Mouse (Mus musculus) forebrain, embryonic 15.5 days (tissue): Measurements from ENCODE around the gene Slc22a3. TPM values are rescaled to one million over a fixed set of nuclear protein-coding genes. Genes with fewer than 3 reads are reported as not detected.
A peak's percentile ranks its signal among the peaks of the same experiment; 100 is the strongest.

Source experiments
- ATAC-seq: fragments of 200-750 bp; cut with Nextera tagmentation; replicated peaks from 2 replicates; pipeline ENCODE4 v1.8.0; 2017; ENCODE audit warnings: mild to moderate bottlenecking, moderate TSS enrichment, moderate library complexity
- H3K27ac ChIP-seq: fragments of 300-500 bp; sonication (generic); replicated peaks from 2 replicates; pipeline ENCODE4 v1.5.1; 2015; ENCODE audit warnings: mild to moderate bottlenecking, inconsistent platforms
- H3K27me3 ChIP-seq: fragments of 300-500 bp; sonication (generic); 2 replicates; pipeline ENCODE4 v1.6.1; 2015; ENCODE audit warnings: inconsistent platforms
- H3K36me3 ChIP-seq: fragments of 300-500 bp; sonication (generic); 2 replicates; pipeline ENCODE4 v1.6.1; 2015; ENCODE audit warnings: mild to moderate bottlenecking, inconsistent platforms
- H3K4me1 ChIP-seq: fragments of 300-500 bp; sonication (generic); 2 replicates; pipeline ENCODE4 v1.6.1; 2015; ENCODE audit warnings: inconsistent platforms
- H3K4me2 ChIP-seq: fragments of 300-500 bp; sonication (generic); replicated peaks from 2 replicates; pipeline ENCODE4 v1.6.1; 2015; ENCODE audit warnings: mild to moderate bottlenecking, inconsistent platforms
- H3K4me3 ChIP-seq: fragments of 300-500 bp; sonication (generic); 2 replicates; pipeline ENCODE4 v1.5.1; 2015; ENCODE audit warnings: mild to moderate bottlenecking, inconsistent platforms
- H3K9ac ChIP-seq: fragments of 300-500 bp; sonication (generic); replicated peaks from 2 replicates; pipeline ENCODE4 v1.6.1; 2015; ENCODE audit warnings: mild to moderate bottlenecking, inconsistent platforms
- H3K9me3 ChIP-seq: fragments of 300-500 bp; sonication (generic); 2 replicates; pipeline ENCODE4 v1.6.1; 2016; ENCODE audit warnings: inconsistent platforms
- WGBS: fragments of 180-500 bp; shearing (Covaris S2); methylation state at CpG from one replicate; pipeline ENCODE4 v1.1.7; 2015; ENCODE audit warnings: mixed read lengths; 5-methylcytosine and 5-hydroxymethylcytosine counted together
- polyA plus RNA-seq: library from polyadenylated mRNA; unstranded; fragments of >200 nt; fragmentation: Nextera tagmentation; extraction: Ambion mirVana; gene quantifications from 2 replicates; pipeline ENCODE4 v1.2.1, GENCODE M21; 2015

Slc22a3 gene
- polyA plus RNA-seq, 1 experiment from 2014 or later = 0.51 TPM

DNA sequence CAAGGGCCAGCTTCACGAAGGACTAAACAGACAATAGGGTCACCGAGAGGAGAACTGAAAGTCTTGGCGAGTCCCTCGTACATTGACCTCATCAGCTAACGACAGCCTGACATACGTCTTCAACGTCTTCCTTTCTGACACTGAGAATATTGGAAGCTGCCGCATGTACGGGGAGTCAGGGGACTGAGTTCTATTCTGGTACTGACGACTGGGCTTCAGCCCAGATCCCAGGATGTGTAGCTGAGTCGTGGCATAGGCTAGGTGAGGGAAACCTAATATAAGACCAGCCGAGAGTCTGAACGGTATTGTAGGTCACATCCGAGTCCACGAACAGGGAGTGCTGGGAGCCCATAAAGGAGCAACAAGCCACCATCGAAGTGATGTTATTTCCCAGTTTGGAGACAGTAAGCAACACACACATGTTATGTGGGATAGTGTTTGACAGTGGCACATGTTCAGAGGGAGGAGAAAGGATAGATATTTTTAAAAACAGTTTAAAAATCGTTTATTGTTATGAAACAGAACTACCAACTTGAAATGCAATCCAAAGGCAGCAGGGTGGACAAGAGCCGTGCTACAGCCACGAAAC, 87.9 kb downstream of the Slc22a3 start:
- H3K4me1 ChIP-seq = no peaks in the 10 kb centered on the region
- ATAC-seq = no peak
- no peak overlapping the region for H3K27ac ChIP-seq
- 70% methylated on average over 19 of the region's 19 CpGs for WGBS
- no peak overlapping the region for H3K9ac ChIP-seq
- H3K36me3 ChIP-seq = no peaks in the 10 kb centered on the region
- H3K4me2 ChIP-seq = no peak overlapping the region
- no peaks in the 10 kb centered on the region for H3K9me3 ChIP-seq
- no peak overlapping the region for H3K4me3 ChIP-seq
- H3K27me3 ChIP-seq = no peaks in the 10 kb centered on the region

DNA sequence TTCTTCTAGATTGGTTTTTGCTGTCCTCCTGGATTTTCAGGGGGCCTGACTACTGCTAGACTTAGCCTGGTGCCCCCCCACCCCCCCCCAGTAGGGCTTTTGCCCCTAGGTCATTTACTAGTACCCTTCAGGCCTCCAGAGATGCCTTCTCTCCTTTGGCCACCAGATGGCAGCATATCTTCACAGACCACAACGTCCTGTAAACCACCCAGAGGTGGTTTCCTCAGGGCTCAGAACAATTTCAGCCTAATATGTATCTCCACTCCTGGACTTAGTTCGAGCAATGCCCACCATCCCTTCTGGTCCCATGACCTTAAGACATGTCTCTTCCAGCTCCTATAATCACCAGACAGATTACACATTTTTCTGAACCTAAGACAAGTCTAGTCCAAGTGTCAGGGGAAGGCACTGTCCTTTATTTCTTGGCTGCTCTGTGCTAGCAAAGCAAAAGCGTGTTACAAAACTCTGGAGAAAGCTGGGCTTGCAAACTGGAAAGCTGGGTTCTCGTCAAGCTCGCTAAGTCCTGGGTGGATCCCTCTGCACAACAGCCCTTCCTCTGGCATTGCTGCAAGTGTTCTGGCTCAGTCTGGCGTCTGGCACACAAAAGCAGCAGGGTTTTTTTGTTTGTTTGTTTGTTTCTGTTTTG, 91.1 kb downstream of the Slc22a3 start:
- Histone ChIP-seq H3K4me1 (no peaks in the 10 kb centered on the region), H3K27ac (no peak overlapping the region), H3K36me3 (no peaks in the 10 kb centered on the region), H3K9me3 (no peaks in the 10 kb centered on the region), H3K4me3 (no peak overlapping the region), H3K4me2 (no peak overlapping the region), H3K9ac (no peak overlapping the region), H3K27me3 (no peaks in the 10 kb centered on the region)
- 45% methylated on average over 6 of the region's 6 CpGs for WGBS
- ATAC-seq = peak; percentile 67

GRCm38 (mm10) chr17:12415741-12416140, 91.8 kb downstream of the Slc22a3 start:
- Histone ChIP-seq H3K27me3 (no peaks in the 10 kb centered on the region), H3K36me3 (no peaks in the 10 kb centered on the region), H3K9ac (no peak overlapping the region), H3K4me2 (no peak overlapping the region), H3K4me1 (no peaks in the 10 kb centered on the region), H3K4me3 (no peak overlapping the region), H3K27ac (no peak overlapping the region), H3K9me3 (no peaks in the 10 kb centered on the region)
- peak; percentile 43; the same call in 1 of the 2 replicates for ATAC-seq
- 72% methylated on average over 5 of the region's 5 CpGs for whole genome bisulfite sequencing

DNA sequence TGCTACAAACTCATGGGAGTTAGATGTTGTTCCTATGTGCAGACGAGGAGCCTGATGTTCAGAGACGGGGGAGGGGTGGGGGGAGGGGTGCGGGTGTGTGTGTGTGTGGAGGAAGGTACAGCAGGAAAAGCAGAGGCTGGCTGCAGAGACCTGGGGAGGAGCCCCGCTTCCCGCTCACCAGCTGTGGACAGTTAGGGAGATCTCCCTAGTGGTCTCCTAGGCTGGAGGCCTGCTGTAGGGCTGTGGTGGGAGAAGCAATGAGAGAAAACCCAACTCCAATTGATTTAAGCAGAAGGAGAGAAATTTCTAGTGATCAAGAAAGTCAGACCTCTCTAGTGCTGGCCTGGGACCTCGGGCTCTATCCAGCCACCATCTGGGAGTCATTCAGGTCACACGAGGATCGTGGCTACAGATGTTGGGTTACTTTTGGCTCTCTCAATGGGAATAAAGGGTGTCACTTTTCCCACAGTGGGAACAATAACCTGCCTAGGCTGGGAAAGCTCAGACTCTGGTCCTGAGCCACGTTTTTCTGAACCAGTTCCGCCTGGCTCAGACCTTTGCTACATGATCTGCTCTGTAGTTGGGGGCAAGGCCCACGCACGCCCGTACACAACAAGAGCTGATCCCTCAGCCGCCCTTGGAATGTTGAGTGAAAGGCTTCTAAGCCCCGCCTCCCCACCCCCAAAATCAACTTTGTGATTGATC, 92.3 kb downstream of the Slc22a3 start:
- 57% methylated on average over 15 of the region's 15 CpGs for WGBS
- no peak for ATAC-seq

DNA sequence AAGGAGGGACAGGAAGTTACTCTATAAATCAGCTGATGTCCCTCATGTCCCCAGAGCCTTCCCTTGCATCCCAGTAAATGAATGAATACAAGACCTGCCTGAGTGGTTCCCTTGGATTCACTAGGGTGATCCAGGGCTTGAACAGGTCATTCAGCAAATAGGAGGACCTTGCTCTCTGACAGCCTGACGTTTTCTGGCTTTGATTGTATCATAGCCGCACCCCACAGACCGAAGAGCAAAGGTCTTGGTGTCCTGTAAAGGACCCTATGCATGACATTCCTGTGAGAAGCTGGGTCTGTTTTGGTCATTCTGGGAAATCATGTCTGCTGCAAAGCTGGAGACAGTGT, 94.6 kb downstream of the Slc22a3 start:
- Histone ChIP-seq H3K4me3 (no peak overlapping the region), H3K9me3 (no peaks in the 10 kb centered on the region), H3K27me3 (no peaks in the 10 kb centered on the region), H3K36me3 (no peaks in the 10 kb centered on the region), H3K9ac (no peak overlapping the region), H3K4me1 (no peaks in the 10 kb centered on the region), H3K4me2 (no peak overlapping the region), H3K27ac (no peak overlapping the region)
- ATAC-seq = no peak
- 74% methylated on average over 3 of the region's 3 CpGs for WGBS

More for the DNA sequence above, 92.3 kb downstream of the Slc22a3 start:
- Histone ChIP-seq H3K4me2 (no peak overlapping the region), H3K4me3 (no peak overlapping the region), H3K9ac (no peak overlapping the region), H3K36me3 (no peaks in the 10 kb centered on the region), H3K27ac (no peak overlapping the region), H3K4me1 (no peaks in the 10 kb centered on the region), H3K9me3 (no peaks in the 10 kb centered on the region), H3K27me3 (no peaks in the 10 kb centered on the region)

DNA sequence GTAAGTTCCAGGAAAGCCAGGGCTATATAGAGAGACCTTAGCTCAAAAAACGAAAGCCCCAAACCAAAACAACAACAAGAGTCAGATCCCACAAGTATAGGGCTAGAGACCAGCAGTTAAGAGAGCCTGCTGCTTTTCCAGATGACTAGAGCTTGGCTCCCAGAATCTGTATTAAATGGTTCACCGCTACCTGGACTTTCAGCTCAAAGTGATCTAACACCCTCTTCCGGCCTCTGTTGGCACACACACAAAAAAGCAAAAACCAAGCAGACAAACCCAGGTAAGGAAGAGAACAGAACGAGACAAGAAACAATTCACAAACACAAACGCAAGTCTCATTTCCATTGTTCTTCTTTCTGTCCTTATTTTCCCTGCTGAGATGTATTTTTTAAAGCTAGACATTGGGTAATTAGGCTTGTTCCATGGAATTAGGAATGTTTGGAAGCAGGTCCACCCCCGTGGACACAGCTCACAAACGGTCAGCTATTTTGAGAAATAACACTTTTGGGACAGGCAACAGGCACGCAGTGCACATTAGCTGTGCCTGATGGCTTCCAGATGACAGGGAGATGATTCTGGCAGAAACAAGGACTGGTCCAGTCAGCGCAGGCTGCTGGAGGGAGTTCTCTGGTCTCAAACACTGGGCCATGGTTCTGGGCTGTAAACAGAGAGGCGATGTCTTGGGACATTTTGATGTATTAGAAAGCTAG, 95.2 kb downstream of the Slc22a3 start:
- Histone ChIP-seq H3K9ac (no peak overlapping the region), H3K4me3 (no peak overlapping the region), H3K27me3 (no peaks in the 10 kb centered on the region), H3K9me3 (no peaks in the 10 kb centered on the region), H3K36me3 (no peaks in the 10 kb centered on the region), H3K27ac (no peak overlapping the region), H3K4me1 (no peaks in the 10 kb centered on the region), H3K4me2 (no peak overlapping the region)
- no peak for ATAC-seq
- WGBS = 67% methylated on average over 10 of the region's 10 CpGs

DNA sequence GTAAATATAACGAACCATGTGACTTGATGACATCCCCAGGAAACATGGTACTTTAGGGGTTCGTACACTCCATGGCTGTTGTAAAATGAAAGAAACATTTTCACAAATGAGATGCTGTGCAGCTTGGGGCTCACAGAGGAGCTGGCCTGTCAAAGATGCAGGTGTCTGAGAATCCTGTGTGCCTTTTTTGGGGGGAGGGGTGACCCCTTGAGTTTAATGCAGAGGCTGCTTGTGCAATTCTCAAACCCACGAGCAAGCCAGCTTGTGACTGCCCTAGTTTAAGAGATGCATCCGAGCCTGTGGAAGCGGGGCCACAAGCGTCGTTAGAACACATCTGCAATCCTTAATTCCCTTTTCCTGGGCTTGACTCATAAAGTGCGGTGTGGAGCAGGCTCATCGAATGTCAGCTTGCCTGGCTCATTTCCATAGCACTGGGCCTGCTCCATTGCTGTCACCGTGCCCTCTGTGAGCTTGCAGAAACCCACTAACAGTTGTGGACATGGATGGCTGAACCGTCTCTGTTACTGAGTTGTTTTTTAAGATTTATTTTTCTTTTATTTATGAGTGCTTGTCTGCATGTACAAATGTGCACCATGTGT, 98.1 kb downstream of the Slc22a3 start:
- WGBS = 78% methylated on average over 11 of the region's 11 CpGs
- no peak for ATAC-seq
- H3K9me3 ChIP-seq = no peaks in the 10 kb centered on the region
- no peaks in the 10 kb centered on the region for H3K36me3 ChIP-seq
- no peaks in the 10 kb centered on the region for H3K4me1 ChIP-seq
- H3K9ac ChIP-seq = no peak overlapping the region
- H3K27ac ChIP-seq = no peak overlapping the region
- no peak overlapping the region for H3K4me2 ChIP-seq
- no peaks in the 10 kb centered on the region for H3K27me3 ChIP-seq
- H3K4me3 ChIP-seq = no peak overlapping the region

GRCm38 (mm10) chr17:12403420-12403819, 104.1 kb downstream of the Slc22a3 start:
- Histone ChIP-seq H3K4me3 (no peak overlapping the region), H3K4me1 (no peaks in the 10 kb centered on the region), H3K9me3 (no peaks in the 10 kb centered on the region), H3K27me3 (no peaks in the 10 kb centered on the region), H3K4me2 (no peak overlapping the region), H3K27ac (no peak overlapping the region), H3K36me3 (no peaks in the 10 kb centered on the region), H3K9ac (no peak overlapping the region)
- 67% methylated on average over 7 of the region's 7 CpGs for WGBS
- no peak for ATAC-seq

GRCm38 (mm10) chr17:12396163-12396677, 111.3 kb downstream of the Slc22a3 start:
- no peak overlapping the region for H3K27ac ChIP-seq
- WGBS = 91% methylated on average over 9 of the region's 9 CpGs
- ATAC-seq = no peak

DNA sequence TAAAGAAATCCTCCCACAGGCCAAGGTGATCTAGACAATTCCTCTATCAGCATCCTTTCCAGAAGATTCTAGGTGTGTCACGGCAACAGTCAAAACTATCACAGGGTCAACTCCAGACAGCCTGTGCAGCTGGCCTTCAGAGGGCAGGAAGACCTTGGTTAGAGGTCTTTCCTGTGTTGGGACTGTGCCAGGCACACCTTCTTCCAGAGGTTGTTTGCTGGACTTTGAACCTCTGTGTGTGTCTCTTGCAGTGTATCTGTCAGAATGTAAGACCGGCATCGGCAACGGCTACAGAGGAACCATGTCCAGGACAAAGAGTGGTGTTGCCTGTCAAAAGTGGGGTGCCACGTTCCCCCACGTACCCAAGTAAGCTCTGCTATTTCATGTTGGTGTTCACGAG, 119.3 kb downstream of the Slc22a3 start:
- 94% methylated on average over 7 of the region's 7 CpGs for WGBS
- Histone ChIP-seq H3K27ac (no peak overlapping the region), H3K4me3 (no peak overlapping the region), H3K4me2 (no peak overlapping the region), H3K9me3 (no peaks in the 10 kb centered on the region), H3K36me3 (no peaks in the 10 kb centered on the region), H3K27me3 (no peaks in the 10 kb centered on the region), H3K4me1 (no peaks in the 10 kb centered on the region), H3K9ac (no peak overlapping the region)
- ATAC-seq = no peak

More at GRCm38 (mm10) chr17:12396163-12396677, 111.3 kb downstream of the Slc22a3 start:
- H3K4me3 ChIP-seq = no peak overlapping the region
- H3K36me3 ChIP-seq = no peaks in the 10 kb centered on the region
- no peak overlapping the region for H3K4me2 ChIP-seq
- H3K9ac ChIP-seq = no peak overlapping the region
- H3K27me3 ChIP-seq = no peaks in the 10 kb centered on the region
- no peaks in the 10 kb centered on the region for H3K4me1 ChIP-seq
- no peaks in the 10 kb centered on the region for H3K9me3 ChIP-seq

GRCm38 (mm10) chr17:12387781-12388180, 119.7 kb downstream of the Slc22a3 start:
- Histone ChIP-seq H3K36me3 (no peaks in the 10 kb centered on the region), H3K9ac (no peak overlapping the region), H3K27ac (no peak overlapping the region), H3K4me2 (no peak overlapping the region), H3K4me1 (no peaks in the 10 kb centered on the region), H3K27me3 (no peaks in the 10 kb centered on the region), H3K9me3 (no peaks in the 10 kb centered on the region), H3K4me3 (no peak overlapping the region)
- no peak for ATAC-seq
- 83% methylated on average over 2 of the region's 2 CpGs for WGBS
